Mouse (Mus musculus) erythroblast, embryonic 14.5 days (primary cell): ENCODE data around the gene Sgce. TPM values are rescaled to one million over a fixed set of nuclear protein-coding genes. Genes with fewer than 3 reads are reported as not detected.
"Not testable (repeated sequence)": the region's sequence is repeated elsewhere in the genome, so short reads cannot be mapped to it uniquely, and the experiment has no call there.

Source experiments
- H3K27me3 ChIP-seq: 2 replicates; pipeline ENCODE4 v1.6.1; 2012; ENCODE audit warnings: inconsistent platforms; ENCODE audit not compliant: control insufficient read depth
- H3K36me3 ChIP-seq: 2 replicates; pipeline ENCODE4 v1.6.1; 2012; ENCODE audit warnings: mild to moderate bottlenecking, inconsistent platforms; ENCODE audit not compliant: control insufficient read depth
- H3K4me1 ChIP-seq: 2 replicates; pipeline ENCODE4 v1.6.1; 2012; ENCODE audit warnings: inconsistent platforms; ENCODE audit not compliant: control insufficient read depth
- H3K4me3 ChIP-seq: replicated peaks from 2 replicates; pipeline ENCODE3; 2012; ENCODE audit warnings: moderate library complexity, mild to moderate bottlenecking, inconsistent platforms
- H3K9me3 ChIP-seq: 2 replicates; pipeline ENCODE4 v1.6.1; 2012; ENCODE audit warnings: low read length, inconsistent platforms, mixed read lengths; ENCODE audit not compliant: control insufficient read depth
- GATA1 ChIP-seq: IDR thresholded peaks from 2 replicates; pipeline ENCODE4 v1.6.1; 2012; ENCODE audit warnings: low read length, inconsistent platforms, mixed read lengths
- TAL1 ChIP-seq: IDR thresholded peaks from 3 replicates; pipeline ENCODE4 v1.6.1; 2012; ENCODE audit warnings: low read length, inconsistent platforms, mixed read lengths
- polyA plus RNA-seq: library from polyadenylated mRNA; stranded (reverse); fragments of >175 nt; gene quantifications from 2 replicates; pipeline ENCODE4 v1.2.3, GENCODE M21; 2012

The Sgce gene
- polyA plus RNA-seq, 1 experiment = not detected

DNA sequence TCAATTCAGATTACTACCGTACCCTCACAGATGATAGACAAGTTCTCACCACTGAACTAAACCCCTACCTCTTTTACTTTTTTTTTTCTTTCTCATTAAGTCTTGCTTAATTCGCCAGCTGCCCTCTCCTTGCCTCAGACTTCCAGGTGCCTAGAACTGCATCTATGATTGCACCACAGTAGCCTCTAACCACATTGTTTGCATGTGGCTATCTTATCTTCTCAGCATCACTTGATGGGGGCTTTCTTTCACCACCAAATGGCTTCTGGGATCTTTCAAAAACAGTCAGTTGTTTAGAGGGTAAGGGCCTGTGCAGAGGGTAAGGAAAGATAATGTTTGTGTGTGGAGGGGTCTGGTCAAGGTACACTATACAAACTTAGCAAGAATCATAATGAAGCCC is 82.7 kb downstream of the Sgce start:
- TF ChIP-seq GATA1 (no peak), TAL1 (no peak)
- Histone ChIP-seq H3K36me3 (no peaks in the 10 kb centered on the region), H3K4me3 (no peak overlapping the region), H3K27me3 (no peaks in the 10 kb centered on the region), H3K4me1 (no peaks in the 10 kb centered on the region), H3K9me3 (no peaks in the 10 kb centered on the region)

DNA sequence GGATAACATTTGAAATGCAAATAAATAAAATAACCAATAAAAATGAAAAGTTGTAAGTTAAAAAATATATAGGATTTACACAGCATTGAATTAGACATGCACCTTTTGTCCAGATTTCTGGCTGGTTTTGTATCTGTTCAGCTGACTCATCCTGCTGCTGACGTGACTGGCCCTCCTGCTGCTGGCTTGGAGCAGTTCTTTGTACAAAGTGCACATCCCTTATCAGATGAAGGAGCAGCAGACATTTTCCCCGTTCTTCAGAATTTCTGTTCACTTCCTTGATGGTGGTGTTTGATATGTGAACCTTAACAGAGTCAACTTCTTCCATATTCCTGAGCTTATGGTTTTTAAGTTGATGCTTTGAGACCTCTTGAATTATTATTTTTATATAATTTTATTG is 83.5 kb downstream of the Sgce start:
- Histone ChIP-seq H3K36me3 (no peaks in the 10 kb centered on the region), H3K27me3 (no peaks in the 10 kb centered on the region), H3K9me3 (no peaks in the 10 kb centered on the region), H3K4me1 (no peaks in the 10 kb centered on the region), H3K4me3 (no peak overlapping the region)
- TF ChIP-seq GATA1 = no peak

DNA sequence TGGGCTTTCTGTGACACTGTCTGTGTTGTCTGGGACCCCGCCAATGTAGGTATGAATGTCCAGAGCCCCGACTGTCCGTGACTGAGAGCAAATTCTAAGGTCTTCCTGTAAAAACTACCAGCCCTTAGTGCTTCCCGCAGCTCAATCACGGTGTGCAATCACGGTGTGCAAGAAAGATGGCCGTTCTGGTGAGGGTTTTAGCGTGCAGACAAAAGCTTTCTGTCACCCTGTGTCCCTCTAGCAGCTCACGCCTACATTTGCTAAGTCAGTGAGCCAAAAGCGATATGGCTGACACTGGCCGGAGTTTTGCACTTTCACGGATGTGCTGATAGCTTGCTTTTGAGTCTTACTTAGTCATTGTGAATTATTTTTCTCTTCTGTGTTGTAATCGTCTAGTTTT is 88.1 kb downstream of the Sgce start:
- TF ChIP-seq GATA1 (no peak), TAL1 (no peak)
- Histone ChIP-seq H3K4me1 (no peaks in the 10 kb centered on the region), H3K27me3 (no peaks in the 10 kb centered on the region), H3K4me3 (no peak overlapping the region), H3K36me3 (no peaks in the 10 kb centered on the region), H3K9me3 (no peaks in the 10 kb centered on the region)

DNA sequence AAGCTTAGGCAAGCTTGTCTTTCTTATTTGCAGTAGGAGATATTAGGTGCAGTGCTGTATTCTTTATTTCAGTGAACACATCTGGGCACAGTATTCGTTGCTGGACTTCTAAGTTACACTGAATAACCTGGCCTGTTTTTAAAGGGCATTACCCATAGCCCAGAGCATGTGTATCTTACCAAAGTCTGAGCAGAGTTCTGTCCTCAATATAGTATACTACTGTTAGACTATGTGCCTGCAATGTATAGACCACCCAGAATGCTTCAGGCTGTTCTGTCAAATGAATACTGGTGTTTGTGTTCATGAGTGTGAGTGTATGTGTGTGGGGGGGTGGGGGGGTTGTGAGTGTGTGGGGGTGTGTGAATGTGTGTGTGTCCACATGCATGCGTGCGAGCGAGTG is 91.1 kb downstream of the Sgce start:
- no peaks in the 10 kb centered on the region for H3K36me3 ChIP-seq
- no peak for TF ChIP-seq TAL1
- TF ChIP-seq GATA1 = no peak
- no peaks in the 10 kb centered on the region for H3K27me3 ChIP-seq
- H3K9me3 ChIP-seq = no peaks in the 10 kb centered on the region
- H3K4me3 ChIP-seq = no peak overlapping the region
- no peaks in the 10 kb centered on the region for H3K4me1 ChIP-seq

DNA sequence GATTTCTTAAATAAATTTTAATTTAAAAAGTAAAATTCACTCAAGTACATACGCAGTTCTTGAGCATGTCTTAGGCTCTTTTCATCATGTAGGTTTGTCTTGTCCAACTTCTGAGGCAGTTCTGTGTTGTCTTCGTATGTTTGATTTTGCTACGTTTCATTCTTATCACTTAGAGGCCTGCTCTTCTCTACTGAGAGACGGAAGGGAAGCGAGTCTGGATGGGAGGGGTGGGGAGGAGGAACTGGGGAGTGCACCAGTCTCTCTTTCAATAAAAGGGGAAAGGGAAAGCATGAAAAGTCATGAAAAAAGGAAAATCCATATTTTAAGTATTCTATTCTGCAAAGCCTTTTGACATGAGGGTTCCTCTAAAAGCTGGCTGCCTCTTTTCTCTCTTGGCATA is 91.5 kb downstream of the Sgce start:
- no peaks in the 10 kb centered on the region for H3K27me3 ChIP-seq
- H3K36me3 ChIP-seq = no peaks in the 10 kb centered on the region
- H3K9me3 ChIP-seq = no peaks in the 10 kb centered on the region
- no peak overlapping the region for H3K4me3 ChIP-seq
- TF ChIP-seq GATA1 = no peak
- no peak for TF ChIP-seq TAL1
- H3K4me1 ChIP-seq = no peaks in the 10 kb centered on the region

- H3K9me3 ChIP-seq, H3K27me3 ChIP-seq, H3K4me3 ChIP-seq, H3K36me3 ChIP-seq, H3K4me1 ChIP-seq: not testable (repeated sequence)
Measured at GRCm38 (mm10) chr6:4653741-4654140, 93.3 kb downstream of the Sgce start.

- no peaks in the 10 kb centered on the region for H3K4me1 ChIP-seq
- no peaks in the 10 kb centered on the region for H3K36me3 ChIP-seq
- H3K4me3 ChIP-seq = no peak overlapping the region
- TF ChIP-seq TAL1 (no peak), GATA1 (no peak)
- no peaks in the 10 kb centered on the region for H3K27me3 ChIP-seq
- H3K9me3 ChIP-seq = no peaks in the 10 kb centered on the region
Measured at GRCm38 (mm10) chr6:4652596-4653134, 94.3 kb downstream of the Sgce start.

DNA sequence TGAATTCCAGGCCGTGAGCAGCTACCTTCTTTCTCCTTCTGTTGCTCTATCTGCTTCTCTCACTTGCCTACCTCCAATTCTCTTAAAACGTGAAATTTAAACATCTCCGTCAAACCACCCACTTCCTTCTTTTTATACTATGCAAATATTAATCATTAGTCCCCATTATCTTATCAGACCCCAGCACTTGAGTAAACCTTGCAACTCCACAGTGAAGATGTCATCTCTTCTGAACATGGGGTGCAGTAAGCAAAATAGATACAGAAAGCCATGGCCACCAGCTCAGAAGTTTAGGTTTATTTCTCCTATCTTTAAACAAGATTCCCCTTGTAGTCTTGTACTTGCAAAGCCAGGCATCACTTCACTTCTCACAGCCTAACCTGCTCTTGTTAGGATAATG is 99.7 kb downstream of the Sgce start:
- Histone ChIP-seq H3K4me3 (no peak overlapping the region), H3K9me3 (no peaks in the 10 kb centered on the region), H3K36me3 (peaks cover 1% of the 10 kb centered on the region; the same call in 1 of the 2 replicates), H3K27me3 (no peaks in the 10 kb centered on the region), H3K4me1 (no peaks in the 10 kb centered on the region)
- TF ChIP-seq TAL1 (no peak), GATA1 (no peak)

- H3K27me3 ChIP-seq = no peaks in the 10 kb centered on the region
- H3K36me3 ChIP-seq = peaks cover 5% of the 10 kb centered on the region
- H3K4me1 ChIP-seq = no peaks in the 10 kb centered on the region
- no peak overlapping the region for H3K4me3 ChIP-seq
- no peaks in the 10 kb centered on the region for H3K9me3 ChIP-seq
- TF ChIP-seq GATA1 (no peak), TAL1 (no peak)
Measured at GRCm38 (mm10) chr6:4642068-4642467, 104.9 kb downstream of the Sgce start.

GRCm38 (mm10) chr6:4634804-4635203 is 112.2 kb downstream of the Sgce start:
- Histone ChIP-seq H3K36me3 (peaks cover 2% of the 10 kb centered on the region; the same call in 1 of the 2 replicates), H3K4me3 (no peak overlapping the region), H3K27me3 (no peaks in the 10 kb centered on the region), H3K9me3 (no peaks in the 10 kb centered on the region), H3K4me1 (no peaks in the 10 kb centered on the region)
- TF ChIP-seq TAL1 (no peak), GATA1 (no peak)
